Mouse (Mus musculus) CH12.LX (cell line): ENCODE measurements around the gene Slc5a10. TPM values are rescaled to one million over a fixed set of nuclear protein-coding genes. Genes with fewer than 3 reads are reported as not detected.
A peak's percentile ranks its signal among the peaks of the same experiment; 100 is the strongest.

ENCODE experiments used
- DNase-seq: peaks from one replicate; pipeline ENCODE4 v3.0.0-alpha.2; 2013; ENCODE audit errors: extremely low read depth
- H3K27ac ChIP-seq: 2 replicates; pipeline ENCODE4 v1.5.1; 2012; ENCODE audit warnings: low read depth, mild to moderate bottlenecking, control low read depth, moderate library complexity; ENCODE audit not compliant: insufficient read depth
- H3K27me3 ChIP-seq: replicated peaks from 2 replicates; pipeline ENCODE3; 2012; ENCODE audit warnings: inconsistent platforms
- H3K36me3 ChIP-seq, 2 experiments: replicated peaks in 1 of 2; 2 replicates each; pipeline versions ENCODE3 to v1.6.1; 2012; ENCODE audit warnings: inconsistent platforms in 1 of 2, low read length in 1 of 2, mild to moderate bottlenecking in 1 of 2, mixed read lengths in 1 of 2, moderate library complexity in 1 of 2; ENCODE audit not compliant: control insufficient read depth in 1 of 2, insufficient read depth in 1 of 2
- H3K4me1 ChIP-seq, 2 experiments: 2 replicates each; pipeline ENCODE4 v1.6.1; 2012; ENCODE audit warnings: inconsistent platforms in 1 of 2, moderate library complexity in 1 of 2; ENCODE audit not compliant: insufficient read depth in 2 of 2, control insufficient read depth in 1 of 2
- H3K4me2 ChIP-seq: 2 replicates; pipeline ENCODE4 v1.6.1; 2012; ENCODE audit warnings: low read depth, mild to moderate bottlenecking, control low read depth; ENCODE audit not compliant: poor library complexity, insufficient read depth, severe bottlenecking
- H3K4me3 ChIP-seq, 3 experiments: fragments of 150-350 bp in 1 of 3; sonication (generic) in 1 of 3; replicated peaks in 1 of 3; 2 replicates each; pipeline versions ENCODE3 to v1.5.1; 2011 to 2012; ENCODE audit warnings: low read depth in 2 of 3, low read length in 2 of 3, mild to moderate bottlenecking in 2 of 3, moderate library complexity in 2 of 3, control low read depth in 1 of 3, improper control_type of control experiment in 1 of 3, inconsistent platforms in 1 of 3, mixed read lengths in 1 of 3; ENCODE audit not compliant: poor library complexity in 1 of 3
- H3K79me2 ChIP-seq: replicated peaks from 2 replicates; pipeline ENCODE4 v1.6.1; 2012; ENCODE audit warnings: mild to moderate bottlenecking, moderate library complexity; ENCODE audit not compliant: control insufficient read depth, poor library complexity, insufficient read depth, severe bottlenecking; ENCODE audit errors: extremely low read depth
- H3K9ac ChIP-seq: 2 replicates; pipeline ENCODE4 v1.6.1; 2012; ENCODE audit warnings: low read depth, mild to moderate bottlenecking, control low read depth, moderate library complexity; ENCODE audit not compliant: insufficient read depth
- H3K9me3 ChIP-seq: replicated peaks from 2 replicates; pipeline ENCODE3; 2012; ENCODE audit warnings: low read length, inconsistent platforms, mixed read lengths
- BHLHE40 ChIP-seq: IDR thresholded peaks from 2 replicates; pipeline ENCODE4 v1.6.1; 2011; ENCODE audit warnings: mild to moderate bottlenecking, low read depth, low read length, improper control_type of control experiment
- CHD1 ChIP-seq: IDR thresholded peaks from 2 replicates; pipeline ENCODE4 v1.6.1; 2012; ENCODE audit warnings: low read depth, low read length, improper control_type of control experiment, inconsistent platforms
- CHD2 ChIP-seq: IDR thresholded peaks from 2 replicates; pipeline ENCODE4 v1.6.1; 2011; ENCODE audit warnings: low read length, improper control_type of control experiment
- CTCF ChIP-seq, 2 experiments: IDR thresholded peaks in 1 of 2; conservative IDR thresholded peaks in 1 of 2; 2 replicates each; pipeline ENCODE4 v1.5.1; 2011 to 2012; ENCODE audit warnings: low read depth in 2 of 2, low read length in 2 of 2, improper control_type of control experiment in 1 of 2, inconsistent platforms in 1 of 2, mild to moderate bottlenecking in 1 of 2, moderate library complexity in 1 of 2
- E2F4 ChIP-seq: IDR thresholded peaks from 2 replicates; pipeline ENCODE4 v1.6.1; 2011; ENCODE audit warnings: low read depth, low read length, improper control_type of control experiment; ENCODE audit not compliant: insufficient replicate concordance
- ELF1 ChIP-seq: IDR thresholded peaks from 2 replicates; pipeline ENCODE4 v1.6.1; 2014; ENCODE audit warnings: low read depth, mild to moderate bottlenecking, inconsistent platforms, low read length, improper control_type of control experiment
- EP300 ChIP-seq: IDR thresholded peaks from 2 replicates; pipeline ENCODE4 v1.6.1; 2011; ENCODE audit warnings: low read length, improper control_type of control experiment
- ETS1 ChIP-seq: conservative IDR thresholded peaks from 2 replicates; pipeline ENCODE4 v1.6.1; 2012; ENCODE audit warnings: low read depth, mild to moderate bottlenecking, inconsistent platforms, low read length, improper control_type of control experiment, moderate library complexity
- GABPA ChIP-seq: IDR thresholded peaks from 2 replicates; pipeline ENCODE4 v1.6.1; 2012; ENCODE audit warnings: low read depth, low read length, improper control_type of control experiment, inconsistent platforms; ENCODE audit not compliant: insufficient replicate concordance
- HCFC1 ChIP-seq: IDR thresholded peaks from 2 replicates; pipeline ENCODE4 v1.6.1; 2012; ENCODE audit warnings: low read depth, mild to moderate bottlenecking, inconsistent platforms, low read length, improper control_type of control experiment
- IRF4 ChIP-seq: IDR thresholded peaks from 2 replicates; pipeline ENCODE4 v1.6.1; 2014; ENCODE audit warnings: low read depth, mild to moderate bottlenecking, inconsistent platforms, low read length, improper control_type of control experiment
- JUN ChIP-seq: IDR thresholded peaks from 2 replicates; pipeline ENCODE4 v1.6.1; 2011; ENCODE audit warnings: low read depth, mild to moderate bottlenecking, low read length, improper control_type of control experiment, moderate library complexity; ENCODE audit not compliant: insufficient read depth
- JUND ChIP-seq: conservative IDR thresholded peaks from 2 replicates; pipeline ENCODE4 v1.6.1; 2011; ENCODE audit warnings: low read depth, low read length, improper control_type of control experiment
- KAT2A ChIP-seq: IDR thresholded peaks from 2 replicates; pipeline ENCODE4 v1.6.1; 2012; ENCODE audit warnings: low read length, improper control_type of control experiment, inconsistent platforms; ENCODE audit not compliant: insufficient replicate concordance
- MAFK ChIP-seq: IDR thresholded peaks from 2 replicates; pipeline ENCODE4 v1.6.1; 2011; ENCODE audit warnings: low read length, improper control_type of control experiment; ENCODE audit not compliant: insufficient replicate concordance
- MAX ChIP-seq: IDR thresholded peaks from 2 replicates; pipeline ENCODE4 v1.6.1; 2011; ENCODE audit warnings: low read length, improper control_type of control experiment
- MAZ ChIP-seq: IDR thresholded peaks from 2 replicates; pipeline ENCODE4 v1.6.1; 2012; ENCODE audit warnings: low read depth, mild to moderate bottlenecking, inconsistent platforms, low read length, improper control_type of control experiment, moderate library complexity
- MEF2A ChIP-seq: IDR thresholded peaks from 2 replicates; pipeline ENCODE4 v1.6.1; 2014; ENCODE audit warnings: low read depth, mild to moderate bottlenecking, inconsistent platforms, low read length, improper control_type of control experiment, borderline replicate concordance
- MXI1 ChIP-seq: IDR thresholded peaks from 2 replicates; pipeline ENCODE4 v1.6.1; 2011; ENCODE audit warnings: mild to moderate bottlenecking, low read depth, low read length, improper control_type of control experiment
- MYC ChIP-seq: IDR thresholded peaks from 2 replicates; pipeline ENCODE4 v1.6.1; 2011; ENCODE audit warnings: low read depth, mild to moderate bottlenecking, improper control_type of control experiment, low read length
- NELFE ChIP-seq: IDR thresholded peaks from 2 replicates; pipeline ENCODE4 v1.6.1; 2011; ENCODE audit warnings: low read depth, low read length, improper control_type of control experiment
- NRF1 ChIP-seq: IDR thresholded peaks from 2 replicates; pipeline ENCODE4 v1.6.1; 2014; ENCODE audit warnings: low read depth, mild to moderate bottlenecking, inconsistent platforms, low read length, improper control_type of control experiment, moderate library complexity
- PAX5 ChIP-seq: IDR thresholded peaks from 2 replicates; pipeline ENCODE4 v1.6.1; 2012; ENCODE audit warnings: low read length, inconsistent platforms, mixed read lengths
- POLR2A ChIP-seq: IDR thresholded peaks from 2 replicates; pipeline ENCODE4 v1.6.1; 2011; ENCODE audit warnings: low read depth, mild to moderate bottlenecking, improper control_type of control experiment, low read length
- POLR2AphosphoS2 ChIP-seq: IDR thresholded peaks from 2 replicates; pipeline ENCODE4 v1.6.1; 2011; ENCODE audit warnings: low read depth, low read length, improper control_type of control experiment
- RAD21 ChIP-seq: IDR thresholded peaks from 2 replicates; pipeline ENCODE4 v1.6.1; 2011; ENCODE audit warnings: low read depth, mild to moderate bottlenecking, low read length, improper control_type of control experiment, moderate library complexity
- RCOR1 ChIP-seq: conservative IDR thresholded peaks from 2 replicates; pipeline ENCODE4 v1.6.1; 2012; ENCODE audit warnings: low read depth, mild to moderate bottlenecking, inconsistent platforms, low read length, improper control_type of control experiment
- SIN3A ChIP-seq: IDR thresholded peaks from 2 replicates; pipeline ENCODE4 v1.6.1; 2012; ENCODE audit warnings: low read length, improper control_type of control experiment, inconsistent platforms
- SMC3 ChIP-seq: IDR thresholded peaks from 2 replicates; pipeline ENCODE4 v1.6.1; 2011; ENCODE audit warnings: low read depth, low read length, improper control_type of control experiment
- TBP ChIP-seq: conservative IDR thresholded peaks from 2 replicates; pipeline ENCODE4 v1.6.1; 2011; ENCODE audit warnings: low read depth, low read length, improper control_type of control experiment
- TCF12 ChIP-seq: IDR thresholded peaks from 2 replicates; pipeline ENCODE4 v1.6.1; 2014; ENCODE audit warnings: low read depth, mild to moderate bottlenecking, inconsistent platforms, low read length, improper control_type of control experiment
- UBTF ChIP-seq: IDR thresholded peaks from 2 replicates; pipeline ENCODE4 v1.6.1; 2012; ENCODE audit warnings: low read depth, mild to moderate bottlenecking, inconsistent platforms, low read length, improper control_type of control experiment, moderate library complexity
- USF1 ChIP-seq: IDR thresholded peaks from 2 replicates; pipeline ENCODE4 v1.6.1; 2014; ENCODE audit warnings: low read depth, mild to moderate bottlenecking, inconsistent platforms, low read length, improper control_type of control experiment
- USF2 ChIP-seq: conservative IDR thresholded peaks from 2 replicates; pipeline ENCODE4 v1.6.1; 2011; ENCODE audit warnings: low read depth, low read length, improper control_type of control experiment
- ZC3H11A ChIP-seq: IDR thresholded peaks from 2 replicates; pipeline ENCODE4 v1.6.1; 2012; ENCODE audit warnings: low read depth, mild to moderate bottlenecking, inconsistent platforms, low read length, improper control_type of control experiment
- ZKSCAN1 ChIP-seq: IDR thresholded peaks from 2 replicates; pipeline ENCODE4 v1.6.1; 2012; ENCODE audit warnings: low read depth, inconsistent platforms, low read length, improper control_type of control experiment, borderline replicate concordance
- ZMIZ1 ChIP-seq: IDR thresholded peaks from 2 replicates; pipeline ENCODE4 v1.6.1; 2012; ENCODE audit warnings: low read depth, mild to moderate bottlenecking, inconsistent platforms, low read length, improper control_type of control experiment
- ZNF384 ChIP-seq: IDR thresholded peaks from 2 replicates; pipeline ENCODE4 v1.6.1; 2012; ENCODE audit warnings: low read depth, low read length, improper control_type of control experiment, inconsistent platforms
- dilution Hi-C: fragments of 300-500 bp; cut with MboI; formaldehyde crosslinking; loops from 2 replicates; pipeline ENCODE4 v1.14.3; 2020; ENCODE audit warnings: low sequenced_read_pairs; ENCODE audit not compliant: extremely low pct_unique_long_range_greater_than_20kb, extremely low pct_ligation_motif_present
- in situ Hi-C: fragments of 300-500 bp; cut with MboI; formaldehyde crosslinking; loops from 3 replicates; pipeline ENCODE4 v1.14.3; 2019; ENCODE audit warnings: low sequenced_read_pairs, low pct_ligation_motif_present, low pct_unique_long_range_greater_than_20kb, mixed read lengths
- polyA plus RNA-seq: library from polyadenylated mRNA; unstranded; fragments of >175 nt; gene quantifications from 2 replicates; pipeline ENCODE4 v1.2.1, GENCODE M21; 2012; ENCODE audit warnings: low read depth; ENCODE audit not compliant: insufficient read length
- total RNA-seq, 2 experiments: library from RNA; depleted of rRNA; stranded (reverse); fragments of 300-350 nt in 1 of 2; fragments of >200 nt in 1 of 2; gene quantifications; 2 replicates each; pipeline ENCODE4 v1.2.3; 2012 to 2014

The Slc5a10 gene
- total and polyA plus RNA-seq, 3 experiments, result 0.70 to 1.6 (median 1.4) TPM

- peak overlapping the region; percentile 26 to 65 (median 30) for H3K4me3 ChIP-seq
- no peaks in the 10 kb centered on the region for H3K27me3 ChIP-seq
- peaks cover 86 to 98% of the 10 kb centered on the region in 2 experiments for H3K36me3 ChIP-seq
- H3K9me3 ChIP-seq, result no peaks in the 10 kb centered on the region
- TF ChIP-seq KAT2A (no peak), SMC3 (no peak; the same call in 1 of the 2 replicates), MAX (no peak), ETS1 (peak; percentile 68), MAFK (no peak), UBTF (0 out of 2 replicates have a peak, but pooled peaks have one; percentile 4), GABPA (no peak), PAX5 (no peak), E2F4 (no peak), USF2 (no peak), CHD2 (peak; percentile 15; the same call in 1 of the 2 replicates), MAZ (no peak), HCFC1 (peak; percentile 44; the same call in 1 of the 2 replicates), MEF2A (peak; percentile 39), POLR2AphosphoS2 (no peak), JUN (no peak), ZNF384 (peak; percentile 99), CHD1 (no peak; the same call in 1 of the 2 replicates), TCF12 (peak; percentile 43; the same call in 1 of the 2 replicates), ZC3H11A (no peak), BHLHE40 (peak; percentile 49; the same call in 1 of the 2 replicates), RAD21 (no peak), SIN3A (no peak; the same call in 1 of the 2 replicates), IRF4 (0 out of 2 replicates have a peak, but pooled peaks have one; percentile 21), RCOR1 (no peak; the same call in 1 of the 2 replicates), CTCF (conservative IDR thresholded peaks at IDR 0.05 in 1 of 2, IDR thresholded peaks at IDR 0.05 in 1 of 2; ENCODE audit: low read depth in 2 of 2, low read length in 2 of 2) (no peak), POLR2A (no peak; the same call in 1 of the 2 replicates), NELFE (no peak), TBP (no peak), NRF1 (no peak), JUND (no peak; the same call in 1 of the 2 replicates), EP300 (peak; percentile 65), ELF1 (peak; percentile 49; the same call in 1 of the 2 replicates), MYC (peak; percentile 61; the same call in 1 of the 2 replicates), MXI1 (0 out of 2 replicates have a peak, but pooled peaks have one; percentile 13), USF1 (no peak), ZKSCAN1 (no peak), ZMIZ1 (peak; percentile 20; the same call in 1 of the 2 replicates)
- H3K4me2 ChIP-seq, result peak overlapping the region; percentile 85
- dilution Hi-C loops, result no loop called here
- peaks cover 92% of the 10 kb centered on the region for H3K79me2 ChIP-seq
- H3K4me1 ChIP-seq, result peaks cover 51 to 78% of the 10 kb centered on the region in 2 experiments
- peak overlapping the region; percentile 100; the same call in 1 of the 2 replicates for H3K9ac ChIP-seq
- peak; percentile 45 for DNase-seq
- in situ Hi-C loops, result no loop called here
- peak overlapping the region; percentile 92 for H3K27ac ChIP-seq
These were observed 59.7 kb downstream of the Slc5a10 start for GRCm38 (mm10) chr11:61660806-61661392.
